Mouse (Mus musculus): ENCODE data around the gene Eif2d.
A peak's percentile ranks its signal among the peaks of the same experiment; 100 is the strongest.

- TF ChIP-seq EP300 (IDR thresholded peaks at IDR 0.05; ENCODE audit: insufficient read depth, low read depth, low read length) (peak; percentile 58; the same call in 1 of the 2 replicates), POLR2A (IDR thresholded peaks at IDR 0.05; ENCODE audit: insufficient read depth, low read depth, low read length) (no peak), CTCF (IDR thresholded peaks at IDR 0.05) (peak; percentile 98)
Observed at GRCm38 (mm10) chr1:131181642-131182527, 28.9 kb downstream of the Eif2d start.

Measured in heart, adult 2 months (tissue).